Mouse (Mus musculus): ENCODE measurements around the gene Glra1.
"Not testable (repeated sequence)": the region's sequence is repeated elsewhere in the genome, so short reads cannot be mapped to it uniquely, and the experiment has no call there.

The Glra1 gene

DNA sequence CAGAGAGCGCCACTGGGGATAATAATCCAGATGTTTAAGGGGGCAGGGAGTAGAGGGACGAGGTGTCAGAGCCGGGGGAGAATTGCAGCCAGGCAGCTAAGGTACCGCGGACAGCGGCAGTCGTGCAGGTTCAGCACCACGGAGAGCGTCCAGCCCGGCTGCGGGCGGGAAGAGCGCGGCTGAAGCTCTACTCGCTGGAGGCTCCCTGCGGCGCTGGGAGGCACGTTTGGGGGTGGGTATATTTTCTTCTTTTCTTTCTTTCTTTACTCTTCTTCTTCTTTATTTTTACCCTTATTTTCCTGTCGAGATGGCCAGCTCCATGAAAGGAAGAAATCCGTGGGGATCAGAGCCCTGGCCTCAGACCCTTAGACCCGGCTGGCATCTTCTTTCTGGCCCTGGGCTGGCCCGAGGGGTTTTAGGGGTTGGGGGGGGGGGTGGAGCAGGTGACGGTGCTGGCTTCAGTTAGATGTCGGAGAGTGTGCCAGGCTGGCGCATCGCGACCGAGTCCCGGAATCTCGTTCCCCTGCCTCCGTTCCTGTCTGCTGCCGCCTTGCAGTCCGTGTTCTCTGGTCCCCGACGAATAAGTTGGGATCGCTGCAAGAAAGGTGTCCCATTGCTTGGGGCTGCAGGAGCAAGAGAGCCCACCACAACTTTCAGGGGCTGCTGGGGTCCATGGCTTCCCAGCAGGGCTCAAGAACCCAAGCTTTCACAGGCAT is at the start of gene Glra1:
TSS of gene Glra1 (minus strand) at position 391 of the 716 bp plus-strand sequence.
- DNase-seq (ENCODE audit: low spot score in 2 of 2) = peak in 1 of 2 experiments; percentile 71

DNA sequence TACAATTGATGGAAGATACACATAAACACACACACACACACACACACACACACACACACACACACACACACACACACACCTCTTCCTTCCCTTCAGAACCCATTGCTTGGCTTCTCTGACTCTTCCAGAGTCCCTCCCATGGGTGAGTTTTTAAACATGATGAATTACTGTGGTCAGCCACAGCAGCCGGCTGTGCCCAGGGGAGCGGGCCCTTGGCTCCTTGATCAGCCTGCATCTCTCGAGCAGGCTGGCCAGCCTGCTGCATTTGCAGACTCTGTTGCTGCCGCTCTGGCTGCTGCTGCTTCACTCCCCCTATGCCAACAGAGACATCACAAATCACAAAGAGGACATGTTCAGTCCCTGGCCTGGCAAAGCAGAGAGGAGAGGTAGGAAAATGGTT is 29.0 kb upstream of the Glra1 start:
- no peak for DNase-seq (ENCODE audit: low spot score in 2 of 2)

DNA sequence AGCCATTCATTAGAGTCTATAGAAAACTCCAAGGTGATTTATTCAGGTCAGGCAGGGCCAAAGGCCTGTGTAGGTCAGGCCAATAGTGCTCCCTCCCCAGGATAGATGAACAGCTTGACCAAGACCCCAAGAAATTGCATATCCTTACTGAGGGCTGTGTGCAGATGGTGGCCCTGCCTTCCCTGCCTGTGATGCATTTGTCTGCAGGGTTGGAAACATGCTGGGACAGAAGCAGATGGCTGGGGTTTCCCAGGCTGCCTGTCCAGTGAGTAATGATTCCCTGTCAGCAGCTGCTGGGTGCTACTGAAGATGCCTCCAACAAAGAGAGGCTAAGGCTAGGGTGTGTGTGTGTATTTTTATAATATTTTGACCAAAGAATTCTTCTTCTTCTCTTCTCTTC is 25.9 kb upstream of the Glra1 start:
- no peak for DNase-seq (ENCODE audit: low spot score in 2 of 2)

DNA sequence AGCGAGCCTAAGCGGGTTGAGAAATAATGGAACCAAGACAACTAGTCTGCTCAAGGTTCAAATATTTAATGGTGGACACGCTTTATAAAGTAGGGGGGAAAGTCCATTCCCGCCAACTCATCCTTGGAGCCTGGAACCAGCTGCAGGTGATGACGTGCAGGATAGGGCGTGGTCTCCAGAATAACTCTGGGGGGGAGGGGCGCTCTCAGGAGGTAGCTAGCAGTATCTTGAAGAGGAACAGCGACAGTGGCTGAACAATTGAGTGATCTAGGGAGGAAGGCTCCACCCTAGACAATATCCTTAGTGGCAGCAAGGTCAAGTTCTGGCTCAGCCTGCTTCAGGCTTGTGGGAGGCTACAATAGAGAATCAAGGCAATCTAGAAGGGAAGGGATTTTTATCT is 6.6 kb upstream of the Glra1 start:
- DNase-seq (ENCODE audit: low spot score in 2 of 2) = not testable (repeated sequence)

DNA sequence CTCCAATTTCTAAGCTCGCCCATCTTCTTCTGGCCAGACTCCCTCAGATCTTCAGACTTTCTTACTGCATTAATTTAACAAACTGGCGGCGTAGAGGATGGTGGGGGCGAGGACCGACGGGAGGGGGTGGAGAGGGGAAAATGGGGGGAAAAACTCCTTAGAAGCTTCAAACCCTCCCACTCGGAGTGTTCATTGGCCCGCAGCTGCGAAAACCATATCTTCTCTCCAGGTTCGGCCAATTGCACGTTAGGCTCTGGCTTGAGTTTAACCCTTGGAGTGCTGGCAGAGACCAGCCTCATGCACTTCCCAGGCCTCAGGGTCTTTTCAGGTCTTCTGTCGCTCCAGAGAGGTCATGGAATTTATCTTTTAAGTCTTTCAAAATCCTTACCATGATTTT is 524 bp upstream of the Glra1 start:
- no peak for DNase-seq (ENCODE audit: low spot score in 2 of 2)

DNA sequence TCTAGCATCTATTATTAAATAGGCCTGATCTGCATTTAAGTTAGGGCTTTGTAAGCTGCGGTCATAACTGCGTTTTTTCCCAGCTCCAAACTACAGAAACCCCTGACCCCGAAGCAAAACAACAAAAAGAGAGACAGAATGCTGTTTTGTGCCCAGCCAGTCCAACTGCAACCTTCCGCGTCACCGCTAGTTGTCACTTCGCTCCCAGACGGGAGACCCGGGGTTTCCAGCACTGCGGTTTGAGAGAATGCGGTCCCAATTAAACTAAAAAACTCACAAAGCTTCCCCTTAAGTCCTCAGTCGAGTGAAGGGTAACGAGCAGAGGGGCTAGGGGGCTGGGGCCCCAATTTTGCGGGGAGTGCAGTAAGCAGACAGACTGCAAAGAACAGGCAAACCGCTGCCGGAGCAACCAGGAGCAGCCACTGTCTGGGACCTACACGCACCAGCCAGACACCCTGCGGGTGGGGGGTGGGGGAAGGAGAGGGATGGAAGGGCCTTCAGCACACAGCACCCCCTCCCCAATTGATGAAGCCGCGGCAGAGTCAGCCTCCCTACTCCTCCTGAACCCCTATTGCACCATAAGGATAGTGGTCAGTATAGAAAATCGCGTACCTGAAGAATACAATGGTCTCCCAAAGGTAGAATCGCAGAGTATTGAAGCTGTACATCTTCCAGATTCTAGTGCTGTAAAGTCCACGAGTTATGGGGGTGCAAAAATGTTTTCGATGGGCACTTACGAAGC is 761 bp downstream of the Glra1 start:
- no peak for DNase-seq (ENCODE audit: low spot score in 2 of 2)

DNA sequence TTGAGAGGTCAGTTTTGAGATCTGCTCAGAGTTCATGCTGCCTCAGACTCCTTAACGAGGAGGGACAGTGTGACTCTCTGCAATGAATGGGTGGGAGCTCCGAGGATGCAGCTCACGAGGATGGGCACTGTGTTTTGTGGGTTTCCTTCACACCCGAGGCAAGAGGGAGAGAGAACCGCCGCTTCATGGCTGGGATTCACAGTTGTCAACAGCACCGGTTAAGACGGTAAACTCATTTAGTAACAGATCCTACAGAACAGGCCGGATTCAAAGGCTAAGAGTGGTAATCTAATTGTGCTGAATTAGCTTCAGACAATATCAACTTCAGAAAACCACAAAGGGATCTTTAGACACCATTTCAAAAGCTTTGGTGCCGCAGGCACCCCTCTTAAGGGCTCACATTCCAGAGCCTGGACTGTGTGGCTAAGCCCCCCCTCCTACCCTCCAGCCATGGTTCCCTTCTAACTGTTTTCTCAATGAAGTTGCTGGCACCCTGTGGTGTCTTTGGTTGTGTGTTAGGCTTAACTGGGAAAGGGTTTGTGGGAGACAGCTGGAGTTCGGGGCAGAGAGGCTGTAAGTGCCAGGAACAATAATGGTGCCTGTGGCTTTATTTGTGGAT is 6.4 kb downstream of the Glra1 start:
- DNase-seq (ENCODE audit: low spot score in 2 of 2) = no peak

DNA sequence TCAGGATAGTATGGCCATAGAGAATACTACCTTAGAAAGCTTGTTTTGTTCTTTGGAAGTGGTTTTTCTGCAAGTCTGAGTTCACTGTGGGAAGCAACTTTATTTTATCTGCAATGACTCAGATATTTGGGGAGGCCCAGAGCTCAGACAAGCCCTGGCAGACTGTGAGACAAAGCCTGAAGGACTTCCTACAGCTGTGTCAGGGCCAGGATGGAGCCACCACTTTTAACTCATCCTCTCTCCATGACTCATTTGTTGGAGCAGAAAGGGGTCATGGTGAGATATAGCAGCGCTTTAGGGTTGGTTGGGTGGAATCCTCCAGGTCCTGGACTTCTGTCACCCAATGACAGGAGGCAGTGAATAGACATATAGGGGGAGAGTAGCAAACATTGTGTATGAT is 12.3 kb downstream of the Glra1 start:
- DNase-seq (ENCODE audit: low spot score in 2 of 2) = no peak

DNA sequence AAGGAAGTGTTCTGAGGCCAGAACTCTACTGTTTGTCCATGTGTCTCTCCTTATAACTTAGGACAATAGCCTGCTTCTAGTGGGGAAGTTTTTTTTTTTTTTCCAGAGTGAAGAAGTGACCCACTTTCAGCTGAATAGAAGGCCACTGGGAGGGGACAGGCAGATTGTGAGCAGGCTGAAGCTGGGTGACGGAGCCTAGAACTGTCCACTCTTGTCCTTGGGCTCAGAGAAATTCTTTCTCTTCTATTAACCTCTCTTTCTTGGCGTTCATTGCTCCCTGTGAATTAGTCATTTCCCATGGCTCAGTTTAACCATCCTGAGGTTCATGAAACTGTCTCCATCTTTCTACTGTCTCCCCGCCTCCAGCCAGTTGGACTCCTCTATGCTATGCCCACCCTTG is 13.6 kb downstream of the Glra1 start:
- DNase-seq (ENCODE audit: low spot score in 2 of 2) = no peak

- no peak for DNase-seq (ENCODE audit: low spot score in 2 of 2)
These were observed 16.8 kb downstream of the Glra1 start for GRCm38 (mm10) chr11:55591194-55591593.

- DNase-seq (ENCODE audit: low spot score in 2 of 2) = no peak
These were observed 18.4 kb downstream of the Glra1 start for GRCm38 (mm10) chr11:55589376-55590167.

GRCm38 (mm10) chr11:55574397-55574796 is 33.6 kb downstream of the Glra1 start:
- no peak for DNase-seq (ENCODE audit: low spot score in 2 of 2)

DNA sequence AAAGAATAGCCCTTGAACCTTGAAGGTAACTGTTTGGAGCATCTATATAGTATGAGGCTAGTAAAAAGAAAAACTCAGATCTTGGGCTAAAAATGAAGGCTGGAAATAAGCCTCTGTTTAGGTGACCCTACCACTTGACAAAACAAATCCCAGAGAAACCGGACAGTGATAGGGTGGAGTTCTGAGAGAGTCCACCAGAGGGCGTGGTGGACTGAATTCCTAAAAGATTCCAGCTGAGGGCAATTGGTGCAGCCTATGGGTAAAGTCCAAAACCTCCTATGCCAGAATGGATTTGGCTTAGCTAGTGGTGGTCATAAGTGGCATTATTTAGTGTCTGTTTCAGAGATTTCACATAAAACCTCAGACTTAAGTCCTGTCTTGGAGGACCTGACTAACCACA is 36.9 kb downstream of the Glra1 start:
- DNase-seq (ENCODE audit: low spot score in 2 of 2) = no peak

GRCm38 (mm10) chr11:55566309-55567099 is 41.5 kb downstream of the Glra1 start:
- no peak for DNase-seq (ENCODE audit: low spot score in 2 of 2)

- no peak for DNase-seq (ENCODE audit: low spot score in 2 of 2)
These were observed 62.3 kb downstream of the Glra1 start for GRCm38 (mm10) chr11:55545690-55546089.

DNA sequence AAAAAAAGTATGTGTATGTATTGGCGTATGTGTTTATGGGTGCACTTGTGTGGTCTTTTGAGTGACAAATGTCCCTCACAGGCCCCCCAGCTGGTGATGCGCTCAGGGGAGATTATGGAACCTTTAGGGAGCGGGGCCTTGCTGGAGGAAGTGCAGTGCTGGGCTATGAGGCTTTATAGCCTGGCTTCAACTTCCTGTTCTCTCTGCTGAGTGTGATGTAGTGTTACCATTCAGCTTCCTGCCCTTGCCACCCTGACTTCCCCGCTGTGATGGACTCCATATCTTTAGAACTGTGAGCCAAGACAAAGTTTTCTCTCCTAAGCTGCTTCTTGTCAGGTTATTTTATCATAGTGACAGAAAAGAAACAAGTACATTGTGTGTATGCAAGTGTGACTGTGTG is 65.3 kb downstream of the Glra1 start:
- no peak for DNase-seq (ENCODE audit: low spot score in 2 of 2)

GRCm38 (mm10) chr11:55542128-55542527 is 65.9 kb downstream of the Glra1 start:
- no peak for DNase-seq (ENCODE audit: low spot score in 2 of 2)

DNA sequence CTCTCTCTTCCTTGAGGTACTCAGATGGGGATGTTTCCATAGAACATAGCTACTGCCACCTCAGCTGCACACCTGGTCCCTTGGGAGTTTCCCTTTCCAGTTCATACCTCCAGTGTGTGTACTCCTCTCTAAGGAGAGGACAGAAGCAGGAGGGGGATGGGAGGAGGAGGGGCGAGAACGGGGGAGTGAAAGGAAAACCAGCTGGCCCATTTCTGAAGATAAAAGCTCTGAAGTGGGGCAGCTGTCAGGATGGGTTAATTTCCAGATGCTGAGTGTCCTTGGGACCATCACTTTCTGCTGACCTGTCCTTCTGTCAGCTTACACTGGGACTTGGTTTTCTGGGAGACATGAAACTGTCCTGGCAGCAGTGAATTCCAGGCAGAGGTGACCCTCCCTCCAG is 73.2 kb downstream of the Glra1 start:
- no peak for DNase-seq (ENCODE audit: low spot score in 2 of 2)

DNA sequence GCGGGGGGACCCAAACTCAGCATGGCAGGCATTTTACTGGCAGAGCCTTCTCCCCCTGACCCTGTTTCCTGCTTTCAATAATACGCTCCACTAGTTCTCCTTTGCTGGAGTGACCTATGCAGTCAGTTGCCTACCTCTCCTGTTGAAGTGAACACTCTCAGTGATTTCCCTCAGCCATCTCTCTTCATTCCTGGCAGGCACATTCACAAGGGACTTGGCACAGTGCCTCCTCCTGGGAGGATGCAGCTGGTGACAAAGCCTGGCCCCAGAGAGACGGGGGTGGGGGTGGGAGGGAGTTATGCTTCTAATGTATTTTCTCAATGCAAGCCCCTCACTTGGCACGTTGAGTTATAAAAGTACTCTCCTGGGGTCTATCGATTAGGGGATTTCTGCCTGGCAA is 74.6 kb downstream of the Glra1 start:
- no peak for DNase-seq (ENCODE audit: low spot score in 2 of 2)

DNA sequence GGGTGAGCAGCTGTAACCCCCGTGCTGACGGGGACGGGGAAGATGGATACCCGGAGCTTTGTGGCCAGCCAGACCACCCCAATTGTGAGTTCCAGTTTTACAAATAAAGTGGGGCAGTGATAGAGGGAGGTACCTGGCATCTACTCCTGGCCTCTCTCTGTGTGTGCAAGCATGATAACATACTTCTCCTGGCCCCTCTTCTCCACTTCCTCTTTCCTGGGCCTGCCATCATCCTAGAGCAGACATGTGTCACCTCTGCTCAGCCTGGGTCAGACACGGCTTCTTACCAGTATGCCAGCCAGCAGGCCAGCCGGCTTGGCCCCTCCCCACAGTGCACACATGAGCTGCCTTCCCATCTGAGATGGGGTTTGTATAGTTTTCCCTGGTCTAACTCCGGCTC is 77.3 kb downstream of the Glra1 start:
- DNase-seq (ENCODE audit: low spot score in 2 of 2) = no peak
